Mouse (Mus musculus) intestine, postnatal 0 days (tissue): ENCODE data around the gene Mtx1. TPM values are rescaled to one million over a fixed set of nuclear protein-coding genes. Genes with fewer than 3 reads are reported as not detected.

Experiments used
- ATAC-seq: fragments of 200-750 bp; cut with Nextera tagmentation; 2 replicates; pipeline ENCODE4 v1.8.0; 2017; ENCODE audit warnings: mild to moderate bottlenecking, moderate TSS enrichment, moderate library complexity
- H3K27ac ChIP-seq: fragments of 300-500 bp; sonication (generic); 2 replicates; pipeline ENCODE4 v1.5.1; 2014; ENCODE audit warnings: mild to moderate bottlenecking, low read depth, low read length, moderate library complexity
- H3K27me3 ChIP-seq: fragments of 300-500 bp; sonication (generic); replicated peaks from 2 replicates; pipeline ENCODE4 v1.6.1; 2014; ENCODE audit warnings: low read length, mixed read lengths; ENCODE audit not compliant: control insufficient read depth, insufficient read depth
- H3K36me3 ChIP-seq: fragments of 300-500 bp; sonication (generic); 2 replicates; pipeline ENCODE4 v1.6.1; 2014; ENCODE audit warnings: mild to moderate bottlenecking, moderate library complexity; ENCODE audit not compliant: control insufficient read depth, insufficient read depth
- H3K4me1 ChIP-seq: fragments of 300-500 bp; sonication (generic); replicated peaks from 2 replicates; pipeline ENCODE4 v1.6.1; 2014; ENCODE audit warnings: antibody characterized with exemption, low read length, mixed read lengths; ENCODE audit not compliant: control insufficient read depth, insufficient read depth
- H3K4me2 ChIP-seq: fragments of 300-500 bp; sonication (generic); replicated peaks from 2 replicates; pipeline ENCODE4 v1.6.1; 2014; ENCODE audit warnings: low read depth, mild to moderate bottlenecking, moderate library complexity
- H3K4me3 ChIP-seq: fragments of 300-500 bp; sonication (generic); 2 replicates; pipeline ENCODE4 v1.5.1; 2014; ENCODE audit warnings: low read depth, low read length
- H3K9ac ChIP-seq: fragments of 300-500 bp; sonication (generic); 2 replicates; pipeline ENCODE4 v1.6.1; 2014; ENCODE audit warnings: mild to moderate bottlenecking, low read depth, low read length
- H3K9me3 ChIP-seq: fragments of 300-500 bp; sonication (generic); 2 replicates; pipeline ENCODE4 v1.6.1; 2016; ENCODE audit warnings: mixed run types; ENCODE audit not compliant: control insufficient read depth
- CTCF ChIP-seq: sonication (generic); IDR thresholded peaks from 2 replicates; pipeline ENCODE4 v1.5.1; 2016; ENCODE audit warnings: low read depth, mild to moderate bottlenecking, control low read depth, antibody characterized with exemption, moderate library complexity
- WGBS: fragments of 180-500 bp; shearing (Covaris S2); extraction: QIAGEN DNeasy Blood & Tissue Kit; methylation state at CpG from one replicate; pipeline ENCODE4 v1.1.7; 2014; 5-methylcytosine and 5-hydroxymethylcytosine counted together
- polyA plus RNA-seq: library from polyadenylated mRNA; unstranded; fragments of >200 nt; fragmentation: Nextera tagmentation; extraction: Ambion mirVana; gene quantifications from 2 replicates; pipeline ENCODE4 v1.2.1, GENCODE M21; 2015

The Mtx1 gene
- polyA plus RNA-seq, 1 experiment from 2014 or later = 145 TPM

GRCm38 (mm10) chr3:89229276-89229675 is 2.4 kb upstream of the Mtx1 start:
- no peak overlapping the region for H3K27ac ChIP-seq
- H3K36me3 ChIP-seq = no peaks in the 10 kb centered on the region
- H3K4me1 ChIP-seq = peaks cover 6% of the 10 kb centered on the region; the same call in 1 of the 2 replicates
- no peak overlapping the region for H3K4me3 ChIP-seq
- 55% methylated on average over 4 of the region's 4 CpGs for WGBS
- no peaks in the 10 kb centered on the region for H3K27me3 ChIP-seq
- no peak for TF ChIP-seq CTCF
- H3K9ac ChIP-seq = no peak overlapping the region
- H3K4me2 ChIP-seq = peak overlapping the region; percentile 65; the same call in 1 of the 2 replicates
- ATAC-seq = no peak
- H3K9me3 ChIP-seq = no peaks in the 10 kb centered on the region

GRCm38 (mm10) chr3:89228836-89229235 is 1.9 kb upstream of the Mtx1 start, which contains the start of gene Muc1:
Gene Muc1 (plus strand): TSS chr3:89229057.
- peak within 1 kb of the TSS; percentile 17; the same call in 1 of the 2 replicates for H3K27ac ChIP-seq
- 25% methylated on average over 10 of the region's 10 CpGs for WGBS
- peaks cover 4% of the 10 kb centered on the region; the same call in 1 of the 2 replicates for H3K4me1 ChIP-seq
- ATAC-seq = no peak
- no peaks in the 10 kb centered on the region for H3K27me3 ChIP-seq
- no peaks in the 10 kb centered on the region for H3K9me3 ChIP-seq
- peak within 1 kb of the TSS; percentile 40 for H3K4me3 ChIP-seq
- peak within 1 kb of the TSS; percentile 65 for H3K4me2 ChIP-seq
- no peak for TF ChIP-seq CTCF
- H3K9ac ChIP-seq = no peak within 1 kb of the TSS
- H3K36me3 ChIP-seq = no peaks in the 10 kb centered on the region

- Histone ChIP-seq H3K9me3 (no peaks in the 10 kb centered on the region), H3K27me3 (no peaks in the 10 kb centered on the region), H3K4me1 (peaks cover 4% of the 10 kb centered on the region; the same call in 1 of the 2 replicates), H3K4me3 (peak overlapping the region; percentile 40), H3K9ac (no peak overlapping the region), H3K27ac (peak overlapping the region; percentile 17; the same call in 1 of the 2 replicates), H3K4me2 (peak overlapping the region; percentile 65), H3K36me3 (no peaks in the 10 kb centered on the region)
- under 1% methylated on average over 20 of the region's 20 CpGs for WGBS
- ATAC-seq = peak; percentile 73
- TF ChIP-seq CTCF = peak; percentile 97
Measured at GRCm38 (mm10) chr3:89228180-89228549, 1.3 kb upstream of the Mtx1 start.

GRCm38 (mm10) chr3:89227307-89228179 is 655 bp upstream of the Mtx1 start:
- peak overlapping the region; percentile 65 for H3K4me2 ChIP-seq
- peak overlapping the region; percentile 17; the same call in 1 of the 2 replicates for H3K27ac ChIP-seq
- ATAC-seq = peak; percentile 39
- H3K4me1 ChIP-seq = peaks cover 4% of the 10 kb centered on the region; the same call in 1 of the 2 replicates
- no peaks in the 10 kb centered on the region for H3K27me3 ChIP-seq
- peak overlapping the region; percentile 40 for H3K4me3 ChIP-seq
- H3K9me3 ChIP-seq = no peaks in the 10 kb centered on the region
- H3K9ac ChIP-seq = peak overlapping the region; percentile 11; the same call in 1 of the 2 replicates
- H3K36me3 ChIP-seq = no peaks in the 10 kb centered on the region; the same call in 1 of the 2 replicates
- 7% methylated on average over 41 of the region's 41 CpGs for WGBS
- TF ChIP-seq CTCF = no peak

GRCm38 (mm10) chr3:89226361-89226760 is 527 bp downstream of the Mtx1 start:
- no peak for ATAC-seq
- no peaks in the 10 kb centered on the region; the same call in 1 of the 2 replicates for H3K36me3 ChIP-seq
- no peaks in the 10 kb centered on the region for H3K27me3 ChIP-seq
- H3K4me2 ChIP-seq = peak overlapping the region; percentile 65; the same call in 1 of the 2 replicates
- WGBS = 55% methylated on average over 11 of the region's 11 CpGs
- TF ChIP-seq CTCF = no peak
- H3K9me3 ChIP-seq = no peaks in the 10 kb centered on the region
- no peak overlapping the region for H3K4me3 ChIP-seq
- H3K27ac ChIP-seq = no peak overlapping the region
- H3K4me1 ChIP-seq = peaks cover 4% of the 10 kb centered on the region; the same call in 1 of the 2 replicates
- H3K9ac ChIP-seq = no peak overlapping the region

- Histone ChIP-seq H3K27me3 (no peaks in the 10 kb centered on the region), H3K9ac (no peak overlapping the region), H3K27ac (no peak overlapping the region), H3K4me1 (peaks cover 4% of the 10 kb centered on the region; the same call in 1 of the 2 replicates), H3K4me2 (no peak overlapping the region), H3K4me3 (no peak overlapping the region), H3K36me3 (no peaks in the 10 kb centered on the region; the same call in 1 of the 2 replicates), H3K9me3 (no peaks in the 10 kb centered on the region)
- ATAC-seq = no peak
- WGBS = 73% methylated on average over 4 of the region's 4 CpGs
- no peak for TF ChIP-seq CTCF
Measured at GRCm38 (mm10) chr3:89225918-89226317, 970 bp downstream of the Mtx1 start.
